ENCODE assay signal across 8 mouse cellular contexts in the genomic region with DNA sequence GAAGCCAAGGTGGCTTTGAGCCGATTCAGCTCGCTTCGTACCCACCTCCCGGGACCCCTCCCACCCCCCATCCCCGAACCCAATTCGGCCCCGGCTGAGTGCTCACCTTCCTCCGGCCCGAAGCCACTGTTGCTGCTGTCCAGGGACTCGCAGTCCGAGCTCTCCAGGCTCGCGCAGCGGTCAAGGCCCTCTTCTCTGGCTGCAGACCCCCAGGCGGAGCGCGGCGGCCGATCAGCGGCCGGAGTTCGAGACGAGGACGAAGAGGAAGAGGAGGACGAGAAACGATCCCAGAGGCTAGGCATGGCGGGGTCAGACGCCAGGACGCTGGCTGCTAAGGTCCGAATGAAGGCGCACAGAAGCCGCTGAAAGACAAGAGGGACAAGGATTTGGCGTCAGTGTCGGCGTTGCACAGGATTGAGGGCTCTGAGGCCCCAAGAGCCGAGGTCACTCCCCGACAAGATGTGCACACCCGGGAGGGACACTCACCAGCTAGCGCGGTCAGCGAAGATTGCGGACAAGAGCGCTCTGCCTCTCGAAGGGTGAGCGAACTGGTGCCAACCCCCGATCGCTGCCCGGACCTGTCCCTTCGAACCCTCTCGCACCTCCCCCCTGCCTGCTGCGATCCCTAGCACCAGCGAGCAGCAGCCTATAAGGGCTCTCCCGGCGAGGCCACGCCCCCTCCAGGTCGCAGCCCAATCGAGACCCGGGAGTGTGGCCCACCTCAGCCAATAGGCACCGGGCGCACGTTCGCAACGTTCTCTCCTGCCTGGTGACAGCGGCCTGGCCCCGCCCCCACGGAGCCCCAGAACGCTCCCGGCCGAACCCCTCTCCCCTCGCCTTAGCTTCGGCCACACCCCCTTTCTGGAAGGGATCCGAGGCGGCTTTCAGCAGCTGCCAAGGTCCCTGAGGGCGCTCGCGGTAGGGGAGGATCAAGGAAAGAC. TPM values are rescaled to one million over a fixed set of nuclear protein-coding genes. Genes with fewer than 3 reads are reported as not detected.
DNase-seq lines count a peak whose midpoint lies in the region; ATAC-seq lines count a peak whose summit lies in the region.

TSS of gene Ddit4 (minus strand) at position 624 of the 941 bp plus-strand sequence.

- H3K27ac ChIP-seq in embryonic facial prominence, embryonic 14.5 days (replicated peaks; ENCODE audit: low read depth, low read length) = peak within 1 kb of the TSS; percentile 95
- peak within 1 kb of the TSS; percentile 93 for H3K27ac ChIP-seq in kidney, embryonic 14.5 days (ENCODE audit: low read depth, low read length)
- H3K27ac ChIP-seq in limb, embryonic 15.5 days = peak within 1 kb of the TSS; percentile 96

- H3K4me3 ChIP-seq in embryonic facial prominence, embryonic 14.5 days (ENCODE audit: low read depth, low read length) = peak within 1 kb of the TSS; percentile 77
- H3K4me3 ChIP-seq in kidney, embryonic 14.5 days (ENCODE audit: low read length) = peak within 1 kb of the TSS; percentile 73
- peak within 1 kb of the TSS; percentile 91 for H3K4me3 ChIP-seq in limb, embryonic 15.5 days

- H3K27me3 ChIP-seq in embryonic facial prominence, embryonic 14.5 days (replicated peaks; ENCODE audit: control insufficient read depth, insufficient read depth, low read length) = no peaks in the 10 kb centered on the region
- H3K27me3 ChIP-seq in kidney, embryonic 14.5 days (ENCODE audit: control insufficient read depth, insufficient read depth, low read length) = no peaks in the 10 kb centered on the region
- no peaks in the 10 kb centered on the region for H3K27me3 ChIP-seq in limb, embryonic 15.5 days

- ATAC-seq in embryonic facial prominence, embryonic 14.5 days (ENCODE audit: low read depth) = peak; percentile 98
- peak; percentile 98 for ATAC-seq in kidney, embryonic 14.5 days (ENCODE audit: low FRiP score, low TSS enrichment)
- peak; percentile 98 for ATAC-seq in limb, embryonic 15.5 days (ENCODE audit: insufficient number of reproducible peaks, low FRiP score, low TSS enrichment, low read depth)

- DNase-seq in 3T3-L1 (ENCODE audit: low read depth, low spot score) = peak; percentile 99
- peak; percentile 99 for DNase-seq in adrenal gland, postnatal 4 days (ENCODE audit: low spot score in 2 of 2)
- DNase-seq in embryonic facial prominence, embryonic 14.5 days (ENCODE audit: low spot score) = peak; percentile 99
- peak; percentile 100 for DNase-seq in heart, adult 8-10 months (ENCODE audit: low spot score)
- peak; percentile 92 to 95 for DNase-seq in monocyte, adult 2 months (ENCODE audit: low read depth in 1 of 2, low spot score in 2 of 2)
- DNase-seq in spleen, postnatal 36 days (ENCODE audit: low spot score in 2 of 2) = peak; percentile 99 to 100

- WGBS in embryonic facial prominence, embryonic 14.5 days = 0% methylated on average over 63 of the region's 76 CpGs
- under 1% methylated on average over 76 of the region's 76 CpGs for WGBS in kidney, embryonic 14.5 days
- under 1% methylated on average over 76 of the region's 76 CpGs for WGBS in limb, embryonic 15.5 days

- H3K4me2 ChIP-seq in embryonic facial prominence, embryonic 14.5 days (ENCODE audit: low read depth, low read length) = peak within 1 kb of the TSS; percentile 87
- peak within 1 kb of the TSS; percentile 94 for H3K4me2 ChIP-seq in kidney, embryonic 14.5 days (replicated peaks; ENCODE audit: low read depth, low read length)
- H3K4me2 ChIP-seq in limb, embryonic 15.5 days = peak within 1 kb of the TSS; percentile 85

- no peaks in the 10 kb centered on the region for H3K9me3 ChIP-seq in embryonic facial prominence, embryonic 14.5 days (ENCODE audit: control insufficient read depth, low read length)
- H3K9me3 ChIP-seq in kidney, embryonic 14.5 days (ENCODE audit: control insufficient read depth, low read length) = no peaks in the 10 kb centered on the region
- no peaks in the 10 kb centered on the region for H3K9me3 ChIP-seq in limb, embryonic 15.5 days

- H3K9ac ChIP-seq in embryonic facial prominence, embryonic 14.5 days (ENCODE audit: low read depth, low read length) = peak within 1 kb of the TSS; percentile 90
- H3K9ac ChIP-seq in kidney, embryonic 14.5 days (ENCODE audit: low read depth, low read length) = peak within 1 kb of the TSS; percentile 90
- H3K9ac ChIP-seq in limb, embryonic 15.5 days = peak within 1 kb of the TSS; percentile 98

- peaks cover 16% of the 10 kb centered on the region for H3K4me1 ChIP-seq in embryonic facial prominence, embryonic 14.5 days (ENCODE audit: control insufficient read depth, insufficient read depth, low read length)
- H3K4me1 ChIP-seq in kidney, embryonic 14.5 days (ENCODE audit: control insufficient read depth, insufficient read depth, low read length) = peaks cover 24% of the 10 kb centered on the region
- peaks cover 41% of the 10 kb centered on the region for H3K4me1 ChIP-seq in limb, embryonic 15.5 days

- peaks cover 13% of the 10 kb centered on the region; the same call in 1 of the 2 replicates for H3K36me3 ChIP-seq in embryonic facial prominence, embryonic 14.5 days (ENCODE audit: control insufficient read depth, insufficient read depth, low read length)
- no peaks in the 10 kb centered on the region for H3K36me3 ChIP-seq in kidney, embryonic 14.5 days (ENCODE audit: control insufficient read depth, insufficient read depth, low read length)
- H3K36me3 ChIP-seq in limb, embryonic 15.5 days = no peaks in the 10 kb centered on the region

RNA-seq across cellular contexts. Expression of gene Ddit4, which starts in this region (rescaled TPM):
- total RNA-seq in adrenal gland, postnatal 4 days (2021) = 10 to 100 TPM; 59.7 to 80.6 TPM
- 8.7 and 9.2 TPM in 2 replicates for polyA plus RNA-seq in embryonic facial prominence, embryonic 14.5 days (2014; fragmentation: Nextera tagmentation; extraction: Ambion mirVana)
- 10 to 100 TPM; 22.1 to 74.4 (median 55.6) TPM for total RNA-seq in heart, adult 8-10 months (2022)
- 1.8 and 2.9 TPM in 2 replicates for polyA plus RNA-seq in kidney, embryonic 14.5 days (2014; fragmentation: Nextera tagmentation; extraction: Ambion mirVana)
- 63.6 and 77.1 TPM in 2 replicates for polyA plus RNA-seq in limb, embryonic 15.5 days (2015; fragmentation: Nextera tagmentation; extraction: Ambion mirVana)

Comparison
In these comparisons a context has a peak if more than half of its experiments do, and no peak if none do; other contexts are left out.
1. Peak in every context shown above with its lines: DNase-seq, ATAC-seq, H3K4me3 ChIP-seq and H3K27ac ChIP-seq.